Mouse (Mus musculus) cerebellum, postnatal 14 days (tissue): Measurements from ENCODE around the gene Cd209g.
"Not testable (repeated sequence)": the region's sequence is repeated elsewhere in the genome, so short reads cannot be mapped to it uniquely, and the experiment has no call there.

ENCODE experiments used
- DNase-seq, 2 experiments: peaks; one replicate each; pipeline ENCODE4 v3.0.0; 2021; ENCODE audit warnings: mixed read lengths in 2 of 2

Cd209g gene

GRCm38 (mm10) chr8:4133798-4134197 lies at the start of gene Cd209g:
TSS of gene Cd209g (plus strand) at chr8:4134098.
- no peak for DNase-seq

DNA sequence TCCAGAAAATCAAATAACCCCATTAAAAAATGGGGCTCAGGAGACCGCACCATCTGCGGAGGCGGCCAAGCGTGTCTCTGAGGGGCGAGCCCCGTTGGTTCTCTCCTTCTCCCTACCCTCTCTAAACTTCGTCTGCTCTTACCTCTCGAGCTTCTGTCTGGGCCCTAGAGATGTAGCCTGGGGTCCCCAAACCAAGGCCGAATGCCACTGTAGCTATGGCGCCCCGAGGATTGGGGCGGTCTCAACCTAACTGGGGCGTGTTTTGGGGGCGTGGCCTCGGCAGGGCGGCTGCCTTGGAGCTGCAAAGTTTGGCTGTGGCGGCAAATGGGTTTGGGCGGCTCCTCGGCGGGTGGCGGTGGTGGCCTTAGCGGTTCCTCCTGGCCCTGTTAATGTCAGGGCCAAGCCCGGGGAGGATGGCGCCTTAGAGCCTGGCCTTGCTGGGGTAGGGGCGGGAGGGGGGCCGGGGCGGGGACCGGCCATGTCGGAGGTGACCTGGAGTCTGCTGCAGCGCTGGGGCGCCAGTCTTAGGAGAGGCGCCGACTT lies 46.6 kb upstream of the Cd209g start:
- peak; percentile 10 to 12 for DNase-seq

GRCm38 (mm10) chr8:4088514-4088913 lies 45.4 kb upstream of the Cd209g start:
- not testable (repeated sequence) for DNase-seq

DNA sequence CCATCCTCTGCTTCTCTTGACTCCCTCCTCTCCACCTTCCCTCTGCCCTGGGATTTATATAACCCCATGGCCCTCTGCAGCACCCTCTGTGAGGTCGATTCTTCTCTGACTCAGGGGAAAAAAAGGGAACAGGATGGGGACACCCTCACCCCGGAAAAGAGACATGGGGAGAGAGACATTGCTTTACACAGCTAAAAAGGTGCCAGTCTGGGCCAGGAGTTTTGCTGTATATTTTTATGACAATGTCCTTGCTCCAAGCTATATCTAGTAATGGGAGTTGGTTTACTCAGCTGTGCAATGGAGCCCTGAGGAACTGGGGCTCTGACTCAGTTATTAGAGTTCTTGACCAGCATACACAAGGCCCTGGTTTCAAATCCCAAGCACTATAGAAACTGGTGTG lies 28.2 kb upstream of the Cd209g start, which contains the start of gene Cd209f:
TSS of gene Cd209f (minus strand) at position 101 of the 400 bp plus-strand sequence.
- DNase-seq = not testable (repeated sequence)

DNA sequence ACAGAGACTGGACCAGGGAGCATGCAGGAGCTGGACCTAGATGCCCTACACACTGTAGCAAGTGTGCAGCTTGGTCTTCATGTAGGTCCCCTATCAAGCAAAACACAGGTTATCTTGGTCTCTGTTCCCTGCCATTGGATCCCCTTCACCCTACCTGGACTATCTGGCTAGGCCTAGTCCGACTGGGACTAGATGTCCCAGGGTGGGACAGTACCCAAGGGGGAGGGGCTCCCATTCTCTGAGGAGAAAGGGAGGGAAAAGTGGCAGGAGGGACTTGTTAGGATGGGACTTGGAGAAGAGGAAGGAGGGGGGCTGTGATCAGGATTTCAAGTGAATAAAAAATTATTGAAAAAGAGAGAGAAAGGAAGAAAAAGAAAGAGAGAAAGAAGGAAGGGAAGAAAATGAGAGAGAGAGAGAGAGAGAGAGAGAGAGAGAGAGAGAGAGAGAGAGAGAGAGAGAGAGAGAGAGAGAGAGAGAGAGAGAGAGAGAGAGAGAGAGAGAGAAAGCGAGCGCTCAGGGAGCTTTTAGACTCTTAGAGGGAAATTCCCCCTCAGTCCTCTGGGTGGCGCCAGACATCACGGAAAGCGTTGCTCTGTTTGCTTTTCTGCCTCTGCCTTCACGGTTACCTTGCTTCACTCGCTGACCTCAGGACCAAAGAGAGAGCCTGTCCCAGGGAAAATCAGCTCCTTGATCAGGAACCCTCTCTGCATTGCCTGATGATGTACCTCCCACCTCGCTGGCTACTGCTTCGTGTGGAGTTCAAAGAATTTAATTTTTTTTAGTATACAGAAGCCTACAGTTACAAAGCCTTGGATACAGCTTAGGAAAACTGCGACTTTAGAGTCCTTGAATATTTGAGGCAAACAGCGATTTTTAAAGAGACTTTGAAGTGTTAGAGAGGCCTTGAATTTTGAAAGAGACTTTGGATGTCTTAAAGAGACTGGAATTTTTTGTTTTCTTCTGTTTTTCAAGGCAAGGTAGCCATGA lies 6.1 kb downstream of the Cd209g start:
- DNase-seq = peak; percentile 83 to 88

DNA sequence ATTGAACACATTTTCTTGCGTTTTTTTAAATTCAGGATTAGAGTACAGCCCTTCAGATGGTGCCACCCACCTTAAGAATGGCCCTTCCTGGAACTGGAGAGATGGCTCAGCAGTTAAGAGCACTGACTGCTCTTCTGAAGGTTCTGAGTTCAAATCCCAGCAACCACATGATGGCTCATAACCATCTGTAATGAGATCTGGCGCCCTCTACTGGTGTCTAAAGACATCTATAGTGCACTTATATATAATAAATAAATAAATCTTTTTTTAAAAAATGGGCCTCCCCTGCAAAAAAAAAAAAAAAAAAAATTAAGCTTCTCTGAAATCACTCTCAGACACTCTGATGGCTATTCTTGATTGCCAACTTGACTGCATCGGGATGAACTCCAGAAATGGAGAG lies 7.8 kb downstream of the Cd209g start:
- peak; percentile 12 to 25 for DNase-seq

DNA sequence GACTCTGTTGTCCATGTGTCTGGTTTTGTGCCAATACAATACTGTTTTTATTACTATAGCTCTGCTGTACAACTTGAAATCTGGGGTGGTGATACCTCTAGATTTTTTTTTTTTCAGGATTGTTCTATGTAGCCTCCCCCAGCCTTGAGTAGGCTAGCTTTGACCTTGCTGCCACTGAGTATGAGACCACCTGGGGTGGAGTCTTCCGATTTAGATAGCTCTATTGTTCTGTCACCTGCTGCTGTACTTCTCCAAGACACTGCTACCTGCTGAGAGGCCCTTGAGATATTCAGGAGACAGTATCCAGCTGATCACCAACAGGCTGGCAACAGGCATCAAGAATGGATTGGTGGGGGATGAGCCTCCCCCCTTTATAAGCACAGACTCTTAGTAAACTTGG lies 13.4 kb downstream of the Cd209g start:
- no peak for DNase-seq

GRCm38 (mm10) chr8:4154878-4155277 lies 21.0 kb downstream of the Cd209g start:
- no peak for DNase-seq

GRCm38 (mm10) chr8:4162786-4163185 lies 28.9 kb downstream of the Cd209g start:
- DNase-seq = no peak

DNA sequence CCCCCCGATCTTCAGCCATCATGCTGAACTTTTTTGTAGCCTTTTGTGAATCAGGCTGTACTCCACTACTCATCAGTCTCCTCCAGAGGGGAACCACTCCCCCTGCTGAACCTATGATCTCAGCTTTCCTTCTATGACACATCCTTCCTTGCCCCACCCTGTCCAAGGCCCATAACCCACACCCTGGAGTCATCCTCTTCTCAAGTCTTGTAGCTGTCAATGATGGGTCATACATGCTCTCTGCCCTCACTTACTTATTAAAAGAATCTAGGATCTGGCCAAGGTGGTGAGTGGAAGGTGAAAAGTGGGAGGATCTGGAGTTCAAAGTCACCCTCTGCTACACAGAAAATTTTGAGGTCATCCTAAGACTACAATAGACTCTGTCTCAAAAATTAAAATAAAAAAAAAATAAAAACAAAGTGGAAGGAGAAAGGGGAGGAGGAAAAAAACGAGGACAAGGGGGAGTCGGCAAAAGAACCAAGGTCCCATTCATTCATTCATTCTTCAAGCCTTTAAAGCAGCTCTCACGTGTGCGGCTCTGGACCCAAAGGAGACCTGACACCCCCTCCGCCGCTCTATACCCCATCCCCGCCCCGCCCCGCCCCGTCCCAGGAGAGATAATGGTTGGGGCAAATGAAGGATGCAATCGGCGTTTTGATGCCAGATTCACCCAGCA lies 31.4 kb downstream of the Cd209g start:
- peak in 1 of 2 experiments; percentile 22 for DNase-seq

GRCm38 (mm10) chr8:4165852-4166751 lies 32.2 kb downstream of the Cd209g start, which contains the start of gene Evi5l:
TSS of gene Evi5l (plus strand) at chr8:4166567.
- DNase-seq = peak; percentile 99 to 100

DNA sequence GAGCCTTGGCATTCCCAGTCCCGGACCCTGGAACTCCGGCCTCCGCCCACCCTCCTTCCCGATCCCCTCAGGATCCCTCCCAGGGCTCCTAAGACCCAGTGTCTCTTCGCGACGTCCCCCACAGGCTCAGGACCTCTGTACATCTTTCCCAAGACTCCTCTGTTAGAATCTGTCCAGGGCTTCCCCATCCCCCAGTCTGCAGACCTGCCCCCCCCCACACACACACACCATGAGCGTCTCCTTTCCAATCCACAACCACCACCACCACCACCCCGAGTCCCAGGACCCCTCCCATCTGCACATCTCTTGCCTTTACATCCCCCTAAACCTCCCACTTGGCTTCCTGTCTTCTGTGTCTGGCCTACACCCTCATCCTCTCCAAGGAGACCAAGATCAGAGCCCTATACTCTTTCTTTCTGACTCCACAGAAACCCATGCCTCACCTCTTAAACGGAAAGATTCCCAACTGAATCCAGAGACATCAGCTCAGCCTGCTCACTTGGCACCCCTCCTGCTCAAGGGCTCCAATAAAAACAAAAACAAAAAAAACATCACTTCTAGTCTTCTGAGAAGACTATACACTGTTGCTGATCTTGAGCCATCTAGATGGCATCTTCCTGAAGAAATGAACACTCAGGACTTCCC lies 33.1 kb downstream of the Cd209g start:
- peak in 1 of 2 experiments; percentile 29 for DNase-seq

- no peak for DNase-seq
These were observed 34.0 kb downstream of the Cd209g start for GRCm38 (mm10) chr8:4167918-4168317.

- no peak for DNase-seq
These were observed 38.6 kb downstream of the Cd209g start for GRCm38 (mm10) chr8:4172486-4172885.

DNA sequence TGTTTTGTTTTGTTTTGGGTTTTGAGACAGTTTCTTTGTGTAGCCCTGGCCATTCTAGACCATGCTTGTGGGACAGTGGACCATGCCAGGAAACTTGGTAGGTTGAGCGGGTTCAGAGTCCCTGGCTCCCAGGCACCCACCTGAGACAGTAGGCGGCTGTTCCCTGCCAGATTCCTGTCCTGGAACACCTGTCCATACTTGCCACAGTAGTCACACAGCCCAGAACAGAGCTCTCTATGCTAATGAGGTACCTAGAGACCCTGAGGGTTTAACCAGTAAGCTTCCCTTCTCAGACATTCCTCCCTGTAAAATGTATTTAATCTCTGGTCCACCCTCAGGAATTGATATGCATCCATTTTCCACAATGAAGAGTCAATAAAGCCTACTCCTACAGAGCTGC lies 40.1 kb downstream of the Cd209g start:
- DNase-seq = no peak

DNA sequence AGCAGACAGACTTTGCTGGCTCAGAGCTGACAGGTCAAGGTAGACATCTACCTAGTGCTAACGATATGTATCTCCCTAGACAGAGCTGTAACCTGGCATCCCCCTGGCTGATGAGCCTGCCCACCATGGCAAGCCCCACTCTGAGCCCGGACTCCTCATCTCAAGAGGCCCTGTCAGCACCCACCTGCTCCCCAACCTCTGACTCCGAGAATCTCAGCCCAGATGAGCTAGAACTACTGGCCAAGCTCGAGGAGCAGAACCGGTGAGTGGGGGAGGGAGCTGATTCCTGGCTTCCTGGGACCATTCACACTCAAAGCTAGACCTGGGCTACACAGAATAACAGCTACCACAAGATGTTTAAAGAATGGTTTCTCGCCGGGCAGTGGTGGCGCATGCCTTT lies 49.5 kb downstream of the Cd209g start:
- DNase-seq = no peak

DNA sequence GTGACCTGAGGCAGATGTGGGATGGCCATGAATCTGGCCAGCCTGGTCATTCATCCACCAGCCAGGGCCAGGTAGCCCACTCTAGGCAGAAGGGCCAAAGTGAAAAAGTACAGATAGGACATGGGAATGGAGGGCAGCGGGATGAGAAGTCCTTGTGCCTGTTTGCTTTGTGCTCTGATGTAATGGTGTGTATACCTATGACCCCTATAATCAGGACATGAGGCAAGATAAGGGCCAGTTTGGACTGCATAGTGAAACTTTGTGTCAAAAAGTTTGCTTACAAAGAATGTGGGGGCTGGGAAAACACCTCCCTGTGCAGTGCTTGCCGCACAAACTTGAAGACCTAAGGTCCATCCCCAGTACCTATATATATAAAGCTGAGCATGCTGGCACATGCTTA lies 52.3 kb downstream of the Cd209g start:
- DNase-seq = no peak
